Mouse (Mus musculus) MEL (cell line): ENCODE results near the gene Klhl36. TPM values are rescaled to one million over a fixed set of nuclear protein-coding genes. Genes with fewer than 3 reads are reported as not detected.

ENCODE experiments used
- DNase-seq: peaks from one replicate; pipeline ENCODE4 v3.0.0; 2011; ENCODE audit warnings: low read depth, low spot score
- H3K27ac ChIP-seq: 2 replicates; pipeline ENCODE4 v1.5.1; 2012; ENCODE audit warnings: low read depth, mild to moderate bottlenecking, control low read depth, low read length, moderate library complexity; ENCODE audit not compliant: control insufficient read depth
- H3K27me3 ChIP-seq, 2 experiments: fragments of 150-350 bp in 1 of 2; sonication (generic) in 1 of 2; 2 replicates each; pipeline ENCODE4 v1.6.1; 2012; ENCODE audit warnings: low read length in 2 of 2, mild to moderate bottlenecking in 2 of 2, improper control_type of control experiment in 1 of 2, moderate library complexity in 1 of 2; ENCODE audit not compliant: insufficient read depth in 2 of 2, control insufficient read depth in 1 of 2
- H3K36me3 ChIP-seq, 2 experiments: 2 replicates each; pipeline ENCODE4 v1.6.1; 2012 to 2014; ENCODE audit warnings: low read length in 2 of 2, improper control_type of control experiment in 1 of 2, inconsistent platforms in 1 of 2, mild to moderate bottlenecking in 1 of 2; ENCODE audit not compliant: insufficient read depth in 2 of 2, control insufficient read depth in 1 of 2
- H3K4me1 ChIP-seq, 2 experiments: fragments of 150-350 bp in 1 of 2; sonication (generic) in 1 of 2; 2 replicates each; pipeline ENCODE4 v1.6.1; 2012; ENCODE audit warnings: low read length in 2 of 2, improper control_type of control experiment in 1 of 2, mild to moderate bottlenecking in 1 of 2; ENCODE audit not compliant: insufficient read depth in 2 of 2, control insufficient read depth in 1 of 2
- H3K4me3 ChIP-seq, 2 experiments: fragments of 150-350 bp in 1 of 2; sonication (generic) in 1 of 2; 2 replicates each; pipeline ENCODE4 v1.5.1; 2012; ENCODE audit warnings: low read depth in 2 of 2, low read length in 2 of 2, mild to moderate bottlenecking in 2 of 2, moderate library complexity in 2 of 2, control low read depth in 1 of 2, improper control_type of control experiment in 1 of 2; ENCODE audit not compliant: control insufficient read depth in 1 of 2, insufficient read depth in 1 of 2
- H3K79me2 ChIP-seq: 2 replicates; pipeline ENCODE4 v1.6.1; 2012; ENCODE audit warnings: mild to moderate bottlenecking, low read length, moderate library complexity; ENCODE audit not compliant: control insufficient read depth, poor library complexity, insufficient read depth
- H3K9ac ChIP-seq: 2 replicates; pipeline ENCODE4 v1.6.1; 2012; ENCODE audit warnings: low read depth, mild to moderate bottlenecking, control low read depth, low read length, moderate library complexity; ENCODE audit not compliant: control insufficient read depth, poor library complexity, severe bottlenecking
- H3K9me3 ChIP-seq: fragments of 150-350 bp; sonication (generic); replicated peaks from 2 replicates; pipeline ENCODE4 v1.6.1; 2012; ENCODE audit warnings: mild to moderate bottlenecking, low read length, improper control_type of control experiment, moderate library complexity; ENCODE audit not compliant: insufficient read depth
- CHD2 ChIP-seq: IDR thresholded peaks from 2 replicates; pipeline ENCODE4 v1.6.1; 2011; ENCODE audit warnings: low read length, improper control_type of control experiment
- ELF1 ChIP-seq: IDR thresholded peaks from 2 replicates; pipeline ENCODE4 v1.6.1; 2014; ENCODE audit warnings: low read depth, mild to moderate bottlenecking, inconsistent platforms, low read length, improper control_type of control experiment, moderate library complexity
- EP300 ChIP-seq, 2 experiments: IDR thresholded peaks; 2 replicates each; pipeline ENCODE4 v1.6.1; 2011; ENCODE audit warnings: improper control_type of control experiment in 2 of 2, low read length in 2 of 2, low read depth in 1 of 2, mild to moderate bottlenecking in 1 of 2
- ETS1 ChIP-seq: IDR thresholded peaks from 2 replicates; pipeline ENCODE4 v1.6.1; 2012; ENCODE audit warnings: low read depth, mild to moderate bottlenecking, inconsistent platforms, low read length, improper control_type of control experiment, moderate library complexity
- GATA1 ChIP-seq: IDR thresholded peaks from 2 replicates; pipeline ENCODE4 v1.6.1; 2011; ENCODE audit warnings: low read depth, low read length, improper control_type of control experiment
- HCFC1 ChIP-seq: IDR thresholded peaks from 2 replicates; pipeline ENCODE4 v1.6.1; 2012; ENCODE audit warnings: low read depth, mild to moderate bottlenecking, inconsistent platforms, low read length, improper control_type of control experiment, moderate library complexity
- JUND ChIP-seq: IDR thresholded peaks from 2 replicates; pipeline ENCODE4 v1.6.1; 2011; ENCODE audit warnings: low read depth, mild to moderate bottlenecking, improper control_type of control experiment, low read length
- MAX ChIP-seq: IDR thresholded peaks from 2 replicates; pipeline ENCODE4 v1.6.1; 2011; ENCODE audit warnings: low read length, improper control_type of control experiment
- MAZ ChIP-seq: IDR thresholded peaks from 2 replicates; pipeline ENCODE4 v1.6.1; 2012; ENCODE audit warnings: low read depth, mild to moderate bottlenecking, inconsistent platforms, low read length, improper control_type of control experiment
- MEF2A ChIP-seq: IDR thresholded peaks from 2 replicates; pipeline ENCODE4 v1.6.1; 2014; ENCODE audit warnings: low read depth, mild to moderate bottlenecking, inconsistent platforms, low read length, improper control_type of control experiment; ENCODE audit not compliant: poor library complexity, insufficient replicate concordance, severe bottlenecking; ENCODE audit errors: extremely low read depth
- MXI1 ChIP-seq: IDR thresholded peaks from 2 replicates; pipeline ENCODE4 v1.6.1; 2011; ENCODE audit warnings: mild to moderate bottlenecking, low read depth, low read length, improper control_type of control experiment
- MYB ChIP-seq: IDR thresholded peaks from 2 replicates; pipeline ENCODE4 v1.6.1; 2011; ENCODE audit warnings: mild to moderate bottlenecking, low read depth, low read length, improper control_type of control experiment
- MYC ChIP-seq: IDR thresholded peaks from 2 replicates; pipeline ENCODE4 v1.6.1; 2011; ENCODE audit warnings: low read depth, mild to moderate bottlenecking, low read length, improper control_type of control experiment, moderate library complexity
- NRF1 ChIP-seq: IDR thresholded peaks from 2 replicates; pipeline ENCODE4 v1.6.1; 2014; ENCODE audit warnings: low read depth, mild to moderate bottlenecking, inconsistent platforms, low read length, improper control_type of control experiment, moderate library complexity; ENCODE audit not compliant: poor library complexity, insufficient read depth, severe bottlenecking
- POLR2AphosphoS2 ChIP-seq: IDR thresholded peaks from 2 replicates; pipeline ENCODE4 v1.6.1; 2011; ENCODE audit warnings: low read length, improper control_type of control experiment
- POLR2AphosphoS5 ChIP-seq: IDR thresholded peaks from 2 replicates; pipeline ENCODE4 v1.6.1; 2012; ENCODE audit warnings: low read depth, borderline replicate concordance, mild to moderate bottlenecking, inconsistent platforms, low read length, moderate library complexity, mixed read lengths
- RAD21 ChIP-seq: IDR thresholded peaks from 2 replicates; pipeline ENCODE4 v1.6.1; 2011; ENCODE audit warnings: mild to moderate bottlenecking, low read depth, low read length, improper control_type of control experiment
- RCOR1 ChIP-seq: IDR thresholded peaks from 2 replicates; pipeline ENCODE4 v1.6.1; 2012; ENCODE audit warnings: low read depth, mild to moderate bottlenecking, inconsistent platforms, low read length, improper control_type of control experiment
- SIN3A ChIP-seq: IDR thresholded peaks from 2 replicates; pipeline ENCODE4 v1.6.1; 2012; ENCODE audit warnings: low read length, improper control_type of control experiment, inconsistent platforms
- SMC3 ChIP-seq: IDR thresholded peaks from 2 replicates; pipeline ENCODE4 v1.6.1; 2011; ENCODE audit warnings: low read depth, low read length, improper control_type of control experiment
- TAL1 ChIP-seq: IDR thresholded peaks from 2 replicates; pipeline ENCODE4 v1.6.1; 2012; ENCODE audit warnings: mild to moderate bottlenecking, inconsistent platforms, low read length, moderate library complexity, mixed read lengths
- TBP ChIP-seq: IDR thresholded peaks from 2 replicates; pipeline ENCODE4 v1.8.0; 2011; ENCODE audit warnings: low read depth, low read length, improper control_type of control experiment
- TCF12 ChIP-seq: IDR thresholded peaks from 2 replicates; pipeline ENCODE4 v1.6.1; 2014; ENCODE audit warnings: low read depth, mild to moderate bottlenecking, inconsistent platforms, low read length, improper control_type of control experiment, moderate library complexity
- UBTF ChIP-seq: IDR thresholded peaks from 2 replicates; pipeline ENCODE4 v1.6.1; 2012; ENCODE audit warnings: low read depth, mild to moderate bottlenecking, inconsistent platforms, low read length, improper control_type of control experiment, moderate library complexity, borderline replicate concordance; ENCODE audit not compliant: insufficient read depth
- USF1 ChIP-seq: IDR thresholded peaks from 2 replicates; pipeline ENCODE4 v1.6.1; 2014; ENCODE audit warnings: low read depth, mild to moderate bottlenecking, inconsistent platforms, low read length, improper control_type of control experiment, moderate library complexity
- ZC3H11A ChIP-seq: IDR thresholded peaks from 2 replicates; pipeline ENCODE4 v1.6.1; 2012; ENCODE audit warnings: low read depth, mild to moderate bottlenecking, inconsistent platforms, low read length, improper control_type of control experiment
- ZMIZ1 ChIP-seq: IDR thresholded peaks from 2 replicates; pipeline ENCODE4 v1.6.1; 2012; ENCODE audit warnings: low read depth, mild to moderate bottlenecking, inconsistent platforms, low read length, improper control_type of control experiment, moderate library complexity
- polyA plus RNA-seq, 2 experiments: library from polyadenylated mRNA; stranded (reverse) in 1 of 2; unstranded in 1 of 2; fragments of >175 nt in 1 of 2; fragments of >200 nt in 1 of 2; gene quantifications; 2 replicates each; pipeline versions ENCODE4 v1.2.1 to v1.2.4; 2012; ENCODE audit warnings: low replicate concordance in 2 of 2, low read depth in 1 of 2; ENCODE audit not compliant: insufficient read length in 2 of 2, insufficient read depth in 1 of 2, missing spikeins in 1 of 2
- total RNA-seq: library from RNA; depleted of rRNA; stranded (reverse); fragments of 300-350 nt; gene quantifications from 2 replicates; pipeline ENCODE4 v1.2.3, GENCODE M21; 2012

Klhl36 gene
- total and polyA plus RNA-seq, 3 experiments: 4.6 to 6.6 TPM; not detected in 1

- TF ChIP-seq TBP: peak; percentile 15
- TF ChIP-seq MYC: peak; percentile 63; the same call in 1 of the 2 replicates
- no peak for TF ChIP-seq UBTF
- TF ChIP-seq MEF2A: no peak
- no peak for TF ChIP-seq NRF1
- no peak for TF ChIP-seq POLR2AphosphoS2
- TF ChIP-seq ELF1: 0 out of 2 replicates have a peak, but pooled peaks have one; percentile 47
- TF ChIP-seq MAZ: 0 out of 2 replicates have a peak, but pooled peaks have one; percentile 34
- TF ChIP-seq SMC3: no peak
- no peak for TF ChIP-seq POLR2AphosphoS5
- peak; percentile 69; the same call in 1 of the 2 replicates for TF ChIP-seq MXI1
- TF ChIP-seq RCOR1: 0 out of 2 replicates have a peak, but pooled peaks have one; percentile 8
- peak; percentile 57 for TF ChIP-seq MAX
- no peak for TF ChIP-seq ZC3H11A
- TF ChIP-seq USF1: peak; percentile 29; the same call in 1 of the 2 replicates
- TF ChIP-seq ZMIZ1: 0 out of 2 replicates have a peak, but pooled peaks have one; percentile 24
- TF ChIP-seq MYB: no peak
- TF ChIP-seq, all 39 proteins: peak for 15
Measured at GRCm38 (mm10) chr8:119825950-119826730, 35.9 kb upstream of the Klhl36 start (continued).

- no peaks in the 10 kb centered on the region for H3K9me3 ChIP-seq
- H3K36me3 ChIP-seq: peaks cover 0 to 43% of the 10 kb centered on the region in 2 experiments; a peak in 2 of 4 replicates
- peak overlapping the region; percentile 62 for H3K9ac ChIP-seq
- peak overlapping the region; percentile 11 to 42; a peak in 3 of 4 replicates for H3K4me3 ChIP-seq
- DNase-seq: peak; percentile 78
- TF ChIP-seq HCFC1 (0 out of 2 replicates have a peak, but pooled peaks have one; percentile 15), EP300 (IDR thresholded peaks at IDR 0.05; ENCODE audit: low read depth in 1 of 2, low read length in 2 of 2) (peak; percentile 78 to 89), JUND (peak; percentile 50; the same call in 1 of the 2 replicates), RAD21 (no peak), SIN3A (peak; percentile 50; the same call in 1 of the 2 replicates), GATA1 (peak; percentile 90), ELF1 (peak; percentile 32), CHD2 (peak; percentile 67), USF1 (no peak), POLR2AphosphoS2 (no peak), MYB (peak; percentile 60), POLR2AphosphoS5 (no peak), ZC3H11A (no peak), ETS1 (peak; percentile 67; the same call in 1 of the 2 replicates), MXI1 (no peak), UBTF (no peak), MAZ (0 out of 2 replicates have a peak, but pooled peaks have one; percentile 44), MEF2A (no peak), TCF12 (0 out of 2 replicates have a peak, but pooled peaks have one; percentile 34), RCOR1 (0 out of 2 replicates have a peak, but pooled peaks have one; percentile 16), TBP (peak; percentile 43; the same call in 1 of the 2 replicates), TAL1 (peak; percentile 60)
- peaks cover 42 to 64% of the 10 kb centered on the region in 2 experiments for H3K4me1 ChIP-seq
- peak overlapping the region; percentile 91 for H3K27ac ChIP-seq
- H3K27me3 ChIP-seq: no peaks in the 10 kb centered on the region
- H3K79me2 ChIP-seq: no peaks in the 10 kb centered on the region
Measured at GRCm38 (mm10) chr8:119826982-119827381, 35.1 kb upstream of the Klhl36 start.
